Mouse (Mus musculus) neutrophil, adult 5-6 weeks (primary cell): ENCODE results near the gene Pik3ip1. TPM values are rescaled to one million over a fixed set of nuclear protein-coding genes. Genes with fewer than 3 reads are reported as not detected.

ENCODE experiments used
- ATAC-seq: fragments of 151-379, 151-347 bp; 2 replicates; pipeline ENCODE4 v1.8.0; 2017; ENCODE audit warnings: mild to moderate bottlenecking, moderate TSS enrichment; ENCODE audit not compliant: insufficient number of reproducible peaks, poor library complexity, low FRiP score, severe bottlenecking; ENCODE audit errors: extremely low read depth
- total RNA-seq: library from RNA; stranded (forward); fragments of 200-1000 nt; gene quantifications from 2 replicates; pipeline ENCODE4 v1.2.3, GENCODE M21; 2017

Gene Pik3ip1
- total RNA-seq, 1 experiment from 2014 or later: 62.5 TPM

DNA sequence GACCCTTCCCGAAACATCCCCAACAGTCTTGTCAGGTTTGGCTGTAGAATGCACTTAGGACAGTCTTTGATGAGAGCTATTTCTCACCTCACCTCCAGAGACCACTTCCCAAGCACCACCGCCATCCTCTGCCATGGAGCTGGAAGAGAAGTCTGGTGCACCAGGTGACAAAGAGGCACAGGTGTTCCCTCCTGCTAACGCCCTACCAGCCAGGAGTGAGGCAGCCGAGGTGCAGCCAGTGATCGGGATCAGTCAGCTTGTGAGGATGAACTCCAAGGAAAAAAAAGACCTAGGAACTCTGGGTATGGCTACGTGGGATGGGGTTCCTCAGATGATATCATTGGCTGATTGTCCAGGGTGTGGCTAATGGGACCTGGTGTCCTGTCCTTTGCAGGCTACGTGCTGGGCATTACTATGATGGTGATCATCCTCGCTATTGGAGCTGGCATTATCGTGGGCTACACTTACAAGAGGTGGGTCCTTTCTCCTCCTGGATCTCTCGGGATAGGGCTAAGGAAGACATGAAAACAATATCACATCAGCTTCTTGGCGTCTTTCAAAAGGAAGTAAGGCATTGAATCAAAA is 3.0 kb downstream of the Pik3ip1 start:
- no peak for ATAC-seq

DNA sequence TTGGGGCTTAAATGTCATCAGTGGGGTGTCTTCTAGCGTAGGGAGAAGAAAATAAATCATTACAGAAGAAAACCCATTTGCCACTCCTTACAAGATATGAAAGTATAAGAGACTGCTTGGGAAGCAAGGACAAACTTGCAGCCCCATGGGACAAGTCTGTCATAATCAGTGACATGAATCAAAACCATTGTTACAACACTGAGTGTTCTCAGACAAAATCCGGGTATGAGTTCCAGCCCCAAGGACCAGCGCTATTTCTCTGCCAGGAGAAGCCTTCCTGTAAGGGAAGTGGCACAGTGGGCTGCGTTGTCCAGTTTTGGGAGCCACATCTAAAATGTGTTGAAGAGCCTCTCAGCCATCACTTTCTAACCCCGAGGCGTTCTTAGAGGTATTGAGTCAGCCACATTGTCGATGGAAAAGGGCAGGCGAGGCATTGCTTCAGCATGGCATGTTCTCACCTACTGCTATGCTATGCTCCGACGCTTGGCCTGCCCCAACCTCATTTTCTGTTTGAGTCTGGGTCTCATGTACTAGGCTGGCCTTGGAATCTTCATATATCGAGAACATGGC is 4.0 kb downstream of the Pik3ip1 start:
- no peak for ATAC-seq

DNA sequence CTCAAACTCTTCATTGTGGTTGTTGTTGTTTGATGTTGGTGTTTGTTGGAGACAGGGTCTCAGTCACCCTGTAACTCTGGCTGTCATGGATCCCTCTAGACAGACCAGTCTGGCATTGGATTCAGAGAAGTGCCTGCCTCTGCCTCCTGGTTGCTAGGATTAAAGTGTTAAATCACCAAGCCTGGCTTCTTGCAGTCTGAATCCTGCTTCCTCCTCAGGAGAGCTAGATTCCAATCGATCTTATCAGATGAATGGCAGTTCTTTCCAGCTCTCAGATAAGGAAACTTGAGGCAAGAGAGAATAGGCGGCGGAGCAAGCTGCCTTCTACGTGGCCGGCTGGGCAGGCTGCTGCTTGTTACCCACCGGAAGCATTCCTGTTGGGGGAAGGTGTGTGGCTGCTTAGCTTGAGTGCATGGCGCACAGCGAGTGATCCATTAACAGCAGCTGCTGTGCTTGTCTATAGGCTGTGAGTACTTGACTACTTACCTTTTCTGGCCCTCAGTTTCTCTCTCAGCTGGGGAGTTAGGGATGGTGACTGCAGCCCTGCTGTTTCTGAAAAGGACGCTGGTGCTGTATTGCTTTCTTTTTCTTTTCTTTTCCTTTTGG is 4.6 kb downstream of the Pik3ip1 start:
- no peak for ATAC-seq

DNA sequence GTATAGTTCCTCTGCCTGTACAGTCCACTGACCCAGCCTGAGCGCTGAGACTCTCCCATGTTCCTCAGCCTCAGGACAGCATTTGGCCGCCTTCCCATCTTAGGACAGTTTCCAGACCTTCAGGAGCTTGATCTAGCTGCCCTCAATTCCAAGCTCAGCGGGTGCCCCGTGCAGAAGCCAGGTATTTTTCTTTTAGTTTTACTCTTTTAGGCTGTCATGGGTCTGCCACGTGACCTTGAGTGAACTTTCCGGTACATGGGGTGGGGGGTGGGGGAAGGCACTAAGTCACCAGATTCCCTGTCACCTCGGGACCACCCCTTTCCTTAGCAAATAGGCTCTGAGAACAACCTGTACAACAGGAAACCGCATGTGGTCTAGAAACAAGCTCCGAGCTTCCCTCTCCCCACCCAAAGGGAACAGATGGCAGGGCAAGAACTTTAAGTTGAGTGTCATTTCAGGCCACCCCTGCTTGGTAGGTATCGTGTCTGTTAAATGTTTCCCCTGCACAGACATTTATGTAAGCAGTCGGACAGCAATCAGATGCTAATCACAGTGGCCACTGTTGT is 5.5 kb downstream of the Pik3ip1 start:
- ATAC-seq: peak; percentile 55

DNA sequence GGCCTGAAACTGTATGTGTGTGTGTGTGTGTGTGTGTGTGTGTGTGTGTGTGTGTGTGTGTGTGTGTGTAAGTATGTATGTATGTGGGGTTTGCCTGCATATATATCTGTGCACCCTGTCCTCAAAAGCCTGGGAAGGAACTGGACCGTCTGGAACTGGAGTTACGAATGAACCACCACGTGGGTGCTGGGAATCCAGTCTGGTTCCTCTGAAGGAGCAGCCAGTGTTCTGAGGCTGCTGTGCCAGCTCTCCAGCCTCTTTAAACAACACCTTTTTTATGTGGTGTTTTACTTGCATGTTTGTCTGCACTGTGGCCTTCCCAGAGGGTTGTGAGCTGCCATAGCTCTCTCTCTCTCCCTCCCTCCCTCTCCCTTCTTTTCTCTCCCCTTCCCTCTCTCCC is 6.4 kb downstream of the Pik3ip1 start:
- ATAC-seq: no peak

DNA sequence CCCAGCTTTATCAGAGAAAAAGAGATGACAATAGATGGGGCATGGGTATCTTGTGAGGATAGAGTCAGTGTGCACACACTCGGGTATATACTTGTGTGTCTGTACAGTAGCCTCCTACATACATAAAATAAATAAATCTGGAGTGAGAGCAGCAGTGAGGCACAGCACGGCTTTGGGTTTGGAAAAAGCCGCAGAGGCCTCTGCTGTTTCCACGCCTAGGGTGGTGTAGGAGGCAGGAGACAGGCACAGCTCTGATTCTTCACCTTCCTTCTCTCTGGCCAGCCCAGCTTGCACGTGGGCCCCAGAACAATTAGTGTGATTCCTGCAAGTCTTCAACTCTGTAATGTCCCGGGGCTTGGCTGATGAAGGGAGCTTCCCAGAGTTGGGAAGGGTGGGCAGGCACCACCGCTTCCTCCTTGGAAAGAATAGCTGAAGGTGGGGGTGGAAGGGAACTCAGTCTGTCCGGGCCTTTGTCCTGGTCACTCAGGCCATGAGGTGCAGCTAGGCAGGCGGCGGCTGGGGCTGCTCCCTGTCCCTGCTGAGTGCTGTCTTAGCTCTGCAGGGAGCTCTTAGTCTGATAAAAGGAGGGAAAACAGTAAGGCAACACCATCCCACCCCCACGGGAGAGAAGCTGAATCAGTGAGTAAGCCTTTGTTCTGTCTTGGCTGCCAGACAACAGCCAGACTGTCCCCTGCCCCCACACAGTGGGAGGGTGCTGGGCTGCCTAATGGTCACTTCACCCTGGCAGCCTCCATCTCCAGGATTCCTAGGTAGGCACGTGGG is 7.2 kb downstream of the Pik3ip1 start:
- ATAC-seq: no peak

DNA sequence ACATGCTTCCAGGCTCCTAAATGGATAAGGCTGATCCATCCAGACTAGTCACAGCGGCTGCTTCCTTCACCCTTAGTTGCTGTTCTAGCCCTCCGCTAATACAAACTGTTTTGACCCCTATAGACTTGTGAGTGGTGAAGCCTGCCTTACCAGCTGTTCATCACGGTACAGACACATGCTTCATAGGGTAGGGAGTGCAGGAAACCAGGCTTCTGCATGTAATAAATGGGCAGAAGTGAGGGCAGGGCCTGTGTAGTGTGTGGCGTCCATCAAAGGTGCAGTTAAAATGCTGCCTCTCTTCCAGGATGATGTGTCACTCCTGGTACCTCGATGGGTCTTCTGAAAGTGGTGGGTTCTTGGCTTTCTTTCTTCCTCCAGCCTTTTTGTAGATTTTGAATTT is 7.8 kb downstream of the Pik3ip1 start:
- ATAC-seq: no peak

DNA sequence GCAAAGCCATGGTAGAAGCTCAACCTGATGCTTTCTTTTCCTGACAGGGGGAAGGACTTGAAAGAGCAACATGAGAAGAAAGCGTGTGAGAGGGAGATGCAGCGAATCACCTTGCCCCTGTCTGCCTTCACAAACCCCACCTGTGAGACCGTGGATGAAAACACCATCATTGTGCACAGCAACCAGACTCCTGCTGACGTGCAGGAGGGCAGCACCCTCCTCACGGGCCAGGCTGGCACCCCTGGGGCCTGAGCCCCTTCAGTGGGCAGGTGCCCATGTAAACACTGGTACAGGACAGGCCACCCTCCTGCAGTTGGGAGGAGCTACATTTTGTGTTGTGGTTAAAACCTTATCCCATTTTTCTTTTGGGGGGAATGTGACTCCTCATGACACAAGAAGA is 11.3 kb downstream of the Pik3ip1 start:
- ATAC-seq: no peak

DNA sequence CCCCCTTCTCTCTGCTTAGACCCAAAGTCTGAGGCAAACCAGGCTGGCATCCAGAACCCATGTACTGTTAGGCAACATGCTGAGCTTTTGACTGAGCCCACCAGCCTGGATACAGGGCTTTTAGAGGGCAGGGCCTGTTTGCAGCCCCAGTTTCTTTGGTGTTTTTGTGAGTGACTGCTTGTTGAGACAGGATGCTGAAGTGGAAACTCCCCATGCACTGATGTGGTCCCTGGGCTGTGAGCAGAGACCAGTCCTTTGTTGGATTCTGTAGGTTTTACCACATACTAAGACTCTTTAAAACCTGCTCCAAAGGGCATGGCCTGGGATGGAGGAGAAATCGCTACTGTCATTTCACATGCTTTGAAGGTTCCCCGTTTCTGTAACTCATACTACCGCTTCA is 14.7 kb downstream of the Pik3ip1 start:
- no peak for ATAC-seq

DNA sequence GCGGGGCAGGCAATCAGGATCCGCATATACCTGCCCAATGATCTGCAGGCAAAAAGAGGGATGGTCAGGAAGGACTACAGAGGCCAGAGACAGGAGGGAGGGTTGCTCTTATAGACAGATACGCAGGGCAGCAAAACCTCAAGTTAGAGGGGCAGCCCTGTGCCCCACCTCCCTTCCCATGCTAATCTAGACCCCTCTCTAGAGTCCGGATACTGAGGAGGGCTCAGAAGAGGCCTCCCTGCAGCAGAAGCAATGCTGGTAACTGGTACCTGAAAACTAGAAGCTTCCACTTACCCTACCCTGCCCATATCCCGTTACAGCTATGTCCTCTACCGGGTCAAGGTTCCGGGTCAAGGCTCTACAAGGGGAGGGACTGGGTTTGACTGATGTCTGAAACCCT is 16.1 kb downstream of the Pik3ip1 start:
- ATAC-seq: no peak

DNA sequence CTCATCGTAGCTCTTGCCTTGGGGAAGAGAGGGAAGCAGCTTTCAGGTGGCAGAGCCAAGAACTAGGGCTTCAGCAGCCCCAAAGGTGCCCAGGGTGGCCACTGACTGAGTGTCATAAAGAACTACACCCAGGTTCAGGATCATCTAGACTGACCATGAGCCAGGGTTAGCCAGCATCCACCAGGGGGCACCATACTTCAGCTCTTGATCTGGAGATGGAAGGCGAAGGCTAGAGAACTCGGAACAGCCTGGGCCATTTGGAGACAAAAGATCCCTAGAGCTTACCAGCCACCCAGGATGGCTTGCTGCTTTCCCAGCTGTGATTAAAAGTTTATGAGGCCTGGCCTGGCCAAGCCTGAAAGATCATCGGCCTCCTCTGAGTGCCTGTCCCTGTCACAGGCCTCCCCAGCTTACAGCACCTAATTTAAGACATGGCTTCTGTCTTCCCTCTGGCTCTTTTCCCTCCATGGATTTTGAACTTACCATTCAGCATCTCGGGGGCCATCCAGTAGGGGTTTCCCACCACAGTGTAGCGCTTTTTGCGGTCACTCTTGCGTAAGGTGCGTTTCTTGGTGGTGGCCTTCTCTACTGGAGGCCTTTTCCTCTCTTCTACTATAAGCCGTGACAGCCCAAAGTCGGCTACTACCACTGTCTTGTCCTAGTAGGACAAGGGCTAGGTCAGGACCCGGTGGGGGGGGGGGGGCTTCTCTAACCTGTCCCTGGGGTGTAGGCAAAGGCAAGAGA is 17.1 kb downstream of the Pik3ip1 start:
- ATAC-seq: peak; percentile 80

DNA sequence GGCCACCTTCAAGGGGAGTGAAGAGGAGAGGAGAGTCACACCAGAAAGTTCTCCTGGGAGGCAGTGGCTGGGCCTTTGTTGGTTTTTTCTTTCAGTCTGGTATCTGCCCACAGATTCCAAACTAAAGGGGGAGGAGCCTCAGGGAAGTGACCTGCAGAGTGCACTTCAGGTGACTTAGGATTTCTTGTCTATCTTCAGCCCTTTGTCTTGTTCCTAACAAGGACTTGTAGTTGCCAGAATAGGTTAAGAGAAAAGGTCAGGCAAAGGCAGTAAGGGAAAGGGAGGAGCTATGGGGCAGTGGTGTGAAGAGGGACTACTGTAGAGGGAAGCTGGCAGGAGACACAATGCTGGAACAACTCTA is 17.6 kb downstream of the Pik3ip1 start:
- ATAC-seq: no peak

DNA sequence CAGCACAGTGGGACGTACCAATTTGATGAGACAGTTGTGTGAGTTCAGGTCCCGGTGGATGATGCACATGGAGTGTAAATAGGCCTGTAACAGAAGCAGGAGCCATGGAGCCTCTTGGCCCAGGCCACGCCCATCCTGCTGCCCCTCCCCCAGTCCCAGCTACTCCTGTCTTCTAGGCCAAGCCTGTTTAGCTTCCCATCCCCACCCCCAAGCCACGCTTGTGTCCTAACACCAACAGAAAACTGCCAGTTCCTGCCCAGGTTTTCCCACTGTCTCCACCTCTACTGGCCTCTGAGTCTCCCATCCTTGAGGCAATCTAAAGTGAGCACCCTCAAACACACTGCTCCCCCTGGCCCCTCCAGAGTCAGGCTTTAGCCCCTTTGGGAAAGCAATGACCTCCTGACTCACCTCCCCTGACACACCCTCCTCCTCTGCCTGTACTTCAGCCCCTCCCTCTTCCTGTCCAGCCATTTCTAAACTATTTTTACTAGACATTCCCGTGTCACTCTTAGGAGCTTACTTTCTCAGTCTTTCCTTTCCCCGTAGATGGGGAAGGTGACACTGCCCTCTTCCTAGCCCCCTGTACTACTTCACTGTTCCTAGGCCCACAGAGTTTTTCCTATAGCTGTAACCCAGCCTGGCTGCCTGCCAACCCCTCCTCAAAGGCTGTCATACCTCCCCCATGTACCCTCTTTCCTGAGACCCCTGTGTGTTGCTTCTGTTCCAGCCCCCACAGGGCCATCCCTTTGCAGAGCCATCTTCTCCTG is 18.6 kb downstream of the Pik3ip1 start:
- ATAC-seq: no peak

DNA sequence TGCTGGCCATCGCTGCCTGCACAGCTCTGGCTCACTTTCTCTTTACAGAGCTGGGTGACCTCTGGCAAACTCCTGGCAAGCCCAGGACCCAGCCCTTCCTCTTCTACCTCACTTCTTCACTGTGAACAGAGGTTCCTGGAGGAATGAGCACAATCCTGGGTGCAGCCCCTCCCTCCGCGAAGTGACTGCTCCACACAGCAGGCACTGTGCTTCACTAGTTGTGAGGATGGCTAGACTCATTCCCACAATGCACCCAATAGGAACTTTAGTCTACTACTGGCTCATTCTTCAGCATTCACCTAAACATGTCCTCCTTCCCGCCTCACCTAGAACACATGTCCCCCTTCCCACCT is 19.1 kb downstream of the Pik3ip1 start:
- ATAC-seq: no peak

DNA sequence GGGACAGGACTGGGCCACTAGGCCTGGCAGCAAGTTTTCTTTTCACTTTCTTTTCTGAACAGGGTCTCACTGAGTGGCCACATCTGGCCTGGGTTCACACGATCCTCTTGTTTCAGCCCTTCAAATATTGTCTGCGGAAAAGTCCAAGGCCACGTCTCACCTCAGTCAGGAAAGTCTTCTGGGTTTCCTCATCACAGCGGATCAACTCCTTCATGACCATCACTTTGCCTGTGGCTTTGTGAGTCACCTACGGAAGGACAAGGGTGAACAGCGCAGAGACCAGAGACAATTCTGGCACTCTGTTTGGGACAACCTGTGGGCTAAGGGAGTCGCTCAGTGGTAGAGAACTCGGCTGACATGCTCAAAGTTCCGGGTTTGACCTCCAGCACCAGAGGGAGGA is 21.9 kb downstream of the Pik3ip1 start:
- ATAC-seq: no peak

DNA sequence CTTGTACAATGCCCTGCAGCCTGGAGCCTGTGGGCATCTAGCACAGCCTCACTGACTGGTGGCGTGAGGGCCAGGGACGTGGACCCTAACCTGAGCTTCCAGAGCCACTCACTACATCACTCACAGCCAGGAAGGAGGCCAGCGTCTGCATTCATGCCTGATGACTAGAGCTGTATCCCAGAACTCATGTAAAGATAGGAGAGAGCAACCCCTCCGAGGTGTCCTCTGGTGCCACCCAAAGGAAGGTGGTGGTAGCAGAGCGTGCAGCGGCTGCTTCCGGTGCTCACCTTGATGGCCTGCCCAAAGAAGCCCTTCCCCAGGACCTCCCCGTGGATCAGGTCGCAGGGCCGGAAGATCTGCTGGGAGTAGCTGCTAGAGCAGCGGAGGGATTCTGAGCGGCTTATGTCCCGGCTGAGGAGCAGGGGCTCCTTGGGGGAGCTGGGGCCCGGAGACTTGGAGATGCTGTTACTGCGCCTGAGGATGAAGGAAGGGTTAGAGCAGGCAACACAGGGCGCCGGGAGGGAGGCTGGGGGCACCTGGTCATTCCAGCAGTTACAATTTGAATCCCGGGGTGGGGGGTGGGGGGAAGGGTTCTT is 22.9 kb downstream of the Pik3ip1 start:
- no peak for ATAC-seq

DNA sequence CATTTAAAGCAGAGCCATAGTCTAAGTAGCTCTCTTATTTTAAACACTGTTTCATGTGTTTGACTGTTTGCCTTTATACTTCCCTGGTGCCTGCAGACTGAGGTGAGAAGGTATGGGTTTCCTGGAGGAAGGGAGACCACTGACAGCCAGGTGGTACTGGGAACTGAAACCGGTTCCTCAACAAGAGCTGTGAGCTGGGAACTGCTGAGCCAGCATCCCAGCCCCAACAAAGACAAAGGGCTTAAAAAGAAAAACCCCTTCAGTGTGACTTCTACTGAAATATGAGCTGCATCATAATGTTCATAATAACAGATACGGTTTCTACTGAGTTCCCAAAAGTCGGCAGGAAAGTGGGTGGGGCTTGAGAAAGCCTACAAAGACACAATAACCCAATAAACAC is 32.7 kb downstream of the Pik3ip1 start:
- no peak for ATAC-seq

DNA sequence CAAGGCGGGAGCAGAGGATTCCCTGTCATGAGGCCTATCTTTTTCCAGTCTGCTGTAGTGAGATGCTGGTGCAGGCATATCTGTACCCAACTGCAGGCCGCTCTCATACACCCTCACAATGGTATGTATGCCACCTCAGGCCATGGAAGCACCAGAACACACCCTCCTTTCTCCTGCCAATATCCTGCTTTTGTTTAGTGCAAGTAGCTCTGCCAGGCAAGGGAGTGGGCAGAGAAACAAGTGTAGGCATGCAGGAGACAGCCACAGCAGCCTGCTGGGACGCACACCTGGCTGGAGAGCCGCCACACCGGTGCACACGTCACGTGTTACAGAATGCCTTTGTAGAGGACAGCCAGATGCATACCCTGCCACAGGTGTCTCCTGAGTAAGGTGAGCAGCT is 36.2 kb downstream of the Pik3ip1 start:
- no peak for ATAC-seq
